Mouse (Mus musculus): ENCODE measurements around the gene Oxgr1. TPM values are rescaled to one million over a fixed set of nuclear protein-coding genes. Genes with fewer than 3 reads are reported as not detected.

The Oxgr1 gene
- not detected in 2 replicates for polyA plus RNA-seq (2014; fragmentation: Nextera tagmentation; extraction: Ambion mirVana)

DNA sequence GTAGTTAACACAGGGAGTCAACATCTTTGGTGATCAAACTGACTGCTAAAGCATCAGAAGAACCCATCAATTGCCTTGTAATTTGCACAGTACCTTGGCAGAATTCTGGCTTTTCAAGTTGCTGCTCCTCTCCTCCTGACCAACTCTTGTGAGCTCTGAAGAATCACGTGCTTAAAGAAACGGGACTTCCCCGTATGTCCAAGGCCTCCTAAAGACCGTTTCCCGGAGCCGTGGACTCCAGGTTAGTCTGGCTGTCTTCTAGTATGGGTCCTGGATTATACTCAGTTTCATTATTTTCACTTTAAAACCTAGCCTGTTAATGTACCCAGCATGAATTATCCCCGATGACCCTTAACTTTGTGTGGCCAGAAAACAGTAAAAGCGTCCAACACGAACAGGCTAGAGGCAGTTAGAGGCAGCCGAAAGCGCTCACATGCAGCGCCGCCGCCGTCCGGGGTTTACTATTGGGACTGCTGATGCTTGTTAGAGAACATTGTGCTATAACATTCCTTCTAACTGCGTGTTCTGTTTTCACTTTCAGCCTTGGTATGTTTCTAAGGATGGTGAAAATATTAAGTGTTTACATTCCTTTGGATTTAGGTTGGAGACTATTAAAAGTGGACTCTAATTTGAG is at the start of gene Oxgr1:
Gene Oxgr1, minus strand, starts transcription at position 249 of the 634 bp plus-strand sequence.
- DNase-seq (ENCODE audit: low spot score): no peak
- no peaks in the 10 kb centered on the region for H3K9me3 ChIP-seq (ENCODE audit: control insufficient read depth, low read length)
- H3K36me3 ChIP-seq (ENCODE audit: control insufficient read depth, insufficient read depth, low read length): no peaks in the 10 kb centered on the region
- no peaks in the 10 kb centered on the region for H3K27me3 ChIP-seq (ENCODE audit: control insufficient read depth, insufficient read depth, low read length)
- H3K4me2 ChIP-seq (ENCODE audit: low read depth, low read length, severe bottlenecking): no peak within 1 kb of the TSS
- H3K4me1 ChIP-seq (replicated peaks; ENCODE audit: control insufficient read depth, insufficient read depth, low read length): no peaks in the 10 kb centered on the region
- ATAC-seq (replicated peaks; ENCODE audit: low FRiP score): no peak
- H3K9ac ChIP-seq (ENCODE audit: low read length): no peak within 1 kb of the TSS
- WGBS: 94% methylated on average over 17 of the region's 17 CpGs
- no peak within 1 kb of the TSS for H3K4me3 ChIP-seq (ENCODE audit: low read depth, low read length)
- H3K27ac ChIP-seq (ENCODE audit: low read depth, low read length): no peak within 1 kb of the TSS

DNA sequence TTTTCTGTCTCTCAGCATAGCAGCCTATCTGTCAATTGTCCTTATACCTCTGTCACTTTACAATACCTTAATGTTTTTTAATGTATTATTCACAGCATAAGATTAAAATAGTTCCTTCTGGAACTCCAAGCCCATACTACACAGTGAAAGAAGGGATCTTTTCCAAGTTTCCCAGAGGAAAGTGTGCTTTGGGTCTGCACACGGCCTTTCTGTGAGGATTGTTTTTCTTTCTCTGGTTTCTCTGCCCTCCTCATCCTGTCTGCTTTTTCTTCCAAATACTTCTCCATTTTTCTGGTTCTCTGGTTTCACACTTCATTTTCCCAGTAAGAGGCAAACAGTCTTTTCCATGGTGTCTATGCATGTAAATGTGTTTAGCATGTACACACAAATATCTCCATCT is 48.2 kb upstream of the Oxgr1 start:
- Histone ChIP-seq H3K9ac (ENCODE audit: low read length) (no peak overlapping the region), H3K27ac (ENCODE audit: low read depth, low read length) (no peak overlapping the region), H3K4me3 (ENCODE audit: low read depth, low read length) (no peak overlapping the region), H3K36me3 (ENCODE audit: control insufficient read depth, insufficient read depth, low read length) (no peaks in the 10 kb centered on the region), H3K27me3 (ENCODE audit: control insufficient read depth, insufficient read depth, low read length) (no peaks in the 10 kb centered on the region), H3K4me1 (replicated peaks; ENCODE audit: control insufficient read depth, insufficient read depth, low read length) (no peaks in the 10 kb centered on the region), H3K9me3 (ENCODE audit: control insufficient read depth, low read length) (no peaks in the 10 kb centered on the region), H3K4me2 (ENCODE audit: low read depth, low read length, severe bottlenecking) (no peak overlapping the region)
- DNase-seq (ENCODE audit: low spot score) (no peak), ATAC-seq (replicated peaks; ENCODE audit: low FRiP score) (no peak)
- 68% methylated on average over 1 of the region's 1 CpGs for WGBS

GRCm38 (mm10) chr14:120089649-120090360 is 47.6 kb upstream of the Oxgr1 start:
- H3K27ac ChIP-seq (ENCODE audit: low read depth, low read length): no peak overlapping the region
- H3K9ac ChIP-seq (ENCODE audit: low read length): no peak overlapping the region
- no peaks in the 10 kb centered on the region for H3K36me3 ChIP-seq (ENCODE audit: control insufficient read depth, insufficient read depth, low read length)
- no peak overlapping the region for H3K4me3 ChIP-seq (ENCODE audit: low read depth, low read length)
- H3K9me3 ChIP-seq (ENCODE audit: control insufficient read depth, low read length): no peaks in the 10 kb centered on the region
- 73% methylated on average over 14 of the region's 14 CpGs for WGBS
- H3K4me1 ChIP-seq (replicated peaks; ENCODE audit: control insufficient read depth, insufficient read depth, low read length): no peaks in the 10 kb centered on the region
- ATAC-seq (replicated peaks; ENCODE audit: low FRiP score): no peak
- no peak overlapping the region for H3K4me2 ChIP-seq (ENCODE audit: low read depth, low read length, severe bottlenecking)
- H3K27me3 ChIP-seq (ENCODE audit: control insufficient read depth, insufficient read depth, low read length): no peaks in the 10 kb centered on the region
- no peak for DNase-seq (ENCODE audit: low spot score)

- DNase-seq (ENCODE audit: low spot score) (no peak), ATAC-seq (replicated peaks; ENCODE audit: low FRiP score) (no peak)
- no peak overlapping the region for H3K27ac ChIP-seq (ENCODE audit: low read depth, low read length)
- no peaks in the 10 kb centered on the region for H3K9me3 ChIP-seq (ENCODE audit: control insufficient read depth, low read length)
- no peaks in the 10 kb centered on the region for H3K36me3 ChIP-seq (ENCODE audit: control insufficient read depth, insufficient read depth, low read length)
- no peaks in the 10 kb centered on the region for H3K27me3 ChIP-seq (ENCODE audit: control insufficient read depth, insufficient read depth, low read length)
- no peak overlapping the region for H3K4me3 ChIP-seq (ENCODE audit: low read depth, low read length)
- no peaks in the 10 kb centered on the region for H3K4me1 ChIP-seq (replicated peaks; ENCODE audit: control insufficient read depth, insufficient read depth, low read length)
- WGBS: 78% methylated on average over 7 of the region's 7 CpGs
- H3K4me2 ChIP-seq (ENCODE audit: low read depth, low read length, severe bottlenecking): no peak overlapping the region
- H3K9ac ChIP-seq (ENCODE audit: low read length): no peak overlapping the region
These were observed 46.9 kb upstream of the Oxgr1 start for GRCm38 (mm10) chr14:120089006-120089648.

DNA sequence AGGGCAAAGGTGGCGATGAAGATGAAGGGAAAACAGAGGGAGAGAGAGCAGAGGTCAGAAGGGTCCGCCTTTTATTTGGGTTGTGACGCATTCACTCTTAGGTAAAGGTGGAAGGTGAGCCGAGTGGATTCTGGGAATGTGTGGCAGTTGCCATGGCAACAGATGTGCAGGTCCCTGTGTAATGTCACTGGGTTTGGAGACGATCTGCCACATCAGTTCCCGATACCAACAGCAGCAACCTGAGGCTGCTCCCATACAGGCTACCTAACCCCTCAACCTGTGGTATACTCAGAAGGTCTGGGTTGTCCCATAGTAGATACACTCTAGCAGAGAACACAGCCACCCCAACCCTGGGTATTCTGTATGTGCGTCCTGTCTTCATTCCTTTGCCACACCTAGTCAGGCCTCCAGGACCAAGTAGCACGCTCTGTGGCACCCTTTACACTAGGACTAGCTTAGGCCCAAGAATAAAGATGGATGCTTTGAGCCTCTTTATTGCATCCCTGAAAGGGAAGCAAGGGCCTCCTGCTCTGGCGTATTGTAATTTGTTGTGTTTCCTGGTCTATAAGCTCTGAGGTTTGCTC is 41.9 kb upstream of the Oxgr1 start:
- ATAC-seq (replicated peaks; ENCODE audit: low FRiP score) (no peak), DNase-seq (ENCODE audit: low spot score) (no peak)
- H3K4me2 ChIP-seq (ENCODE audit: low read depth, low read length, severe bottlenecking): no peak overlapping the region
- H3K27me3 ChIP-seq (ENCODE audit: control insufficient read depth, insufficient read depth, low read length): no peaks in the 10 kb centered on the region
- WGBS: 86% methylated on average over 9 of the region's 9 CpGs
- no peak overlapping the region for H3K9ac ChIP-seq (ENCODE audit: low read length)
- H3K36me3 ChIP-seq (ENCODE audit: control insufficient read depth, insufficient read depth, low read length): no peaks in the 10 kb centered on the region
- no peak overlapping the region for H3K27ac ChIP-seq (ENCODE audit: low read depth, low read length)
- H3K4me1 ChIP-seq (replicated peaks; ENCODE audit: control insufficient read depth, insufficient read depth, low read length): no peaks in the 10 kb centered on the region
- H3K9me3 ChIP-seq (ENCODE audit: control insufficient read depth, low read length): no peaks in the 10 kb centered on the region
- no peak overlapping the region for H3K4me3 ChIP-seq (ENCODE audit: low read depth, low read length)

DNA sequence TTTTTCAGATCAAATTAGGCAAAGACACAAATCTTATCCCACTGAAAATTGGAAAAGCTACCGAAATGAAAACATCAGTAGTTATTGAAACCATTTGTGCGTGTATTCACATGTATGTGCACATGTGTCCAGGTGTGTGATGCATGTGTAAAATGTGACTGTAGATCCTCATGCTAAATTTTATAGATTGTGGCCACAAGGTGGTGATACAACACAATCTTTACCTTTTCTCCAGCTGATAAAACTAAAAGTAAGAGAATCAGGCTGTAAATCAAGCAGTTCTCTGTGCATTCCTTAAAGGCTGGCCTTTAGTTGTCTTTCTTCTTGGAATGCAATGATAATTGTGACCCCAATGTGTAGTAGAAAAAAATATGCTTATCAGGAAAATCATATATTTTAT is 34.0 kb upstream of the Oxgr1 start:
- no peaks in the 10 kb centered on the region for H3K9me3 ChIP-seq (ENCODE audit: control insufficient read depth, low read length)
- 58% methylated on average over 2 of the region's 2 CpGs for WGBS
- DNase-seq (ENCODE audit: low spot score) (no peak), ATAC-seq (replicated peaks; ENCODE audit: low FRiP score) (no peak)
- no peak overlapping the region for H3K27ac ChIP-seq (ENCODE audit: low read depth, low read length)
- H3K27me3 ChIP-seq (ENCODE audit: control insufficient read depth, insufficient read depth, low read length): no peaks in the 10 kb centered on the region
- no peak overlapping the region for H3K4me3 ChIP-seq (ENCODE audit: low read depth, low read length)
- no peaks in the 10 kb centered on the region for H3K36me3 ChIP-seq (ENCODE audit: control insufficient read depth, insufficient read depth, low read length)
- H3K9ac ChIP-seq (ENCODE audit: low read length): no peak overlapping the region
- H3K4me1 ChIP-seq (replicated peaks; ENCODE audit: control insufficient read depth, insufficient read depth, low read length): no peaks in the 10 kb centered on the region
- no peak overlapping the region for H3K4me2 ChIP-seq (ENCODE audit: low read depth, low read length, severe bottlenecking)

DNA sequence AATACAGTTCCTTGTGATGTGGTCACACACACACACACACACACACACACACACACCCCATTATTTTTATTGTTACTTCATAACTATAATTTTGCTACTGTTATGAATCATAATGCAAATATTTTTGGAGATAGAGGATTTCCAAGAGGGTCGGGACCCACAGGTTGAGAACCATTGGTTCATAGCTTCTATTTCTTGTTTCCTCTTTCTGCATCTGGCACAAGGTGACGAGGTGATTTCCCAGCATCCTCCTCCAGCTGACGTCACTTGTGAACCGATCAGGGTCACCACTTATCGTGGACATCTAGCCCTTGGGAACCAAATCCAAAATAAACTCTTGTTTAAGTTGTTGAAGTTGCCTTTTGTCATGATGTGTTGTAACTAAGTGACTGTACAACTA is 33.5 kb upstream of the Oxgr1 start:
- Histone ChIP-seq H3K9ac (ENCODE audit: low read length) (no peak overlapping the region), H3K4me2 (ENCODE audit: low read depth, low read length, severe bottlenecking) (no peak overlapping the region), H3K9me3 (ENCODE audit: control insufficient read depth, low read length) (no peaks in the 10 kb centered on the region), H3K27me3 (ENCODE audit: control insufficient read depth, insufficient read depth, low read length) (no peaks in the 10 kb centered on the region), H3K36me3 (ENCODE audit: control insufficient read depth, insufficient read depth, low read length) (no peaks in the 10 kb centered on the region), H3K27ac (ENCODE audit: low read depth, low read length) (no peak overlapping the region), H3K4me3 (ENCODE audit: low read depth, low read length) (no peak overlapping the region), H3K4me1 (replicated peaks; ENCODE audit: control insufficient read depth, insufficient read depth, low read length) (no peaks in the 10 kb centered on the region)
- no peak for ATAC-seq (replicated peaks; ENCODE audit: low FRiP score)
- WGBS: 84% methylated on average over 5 of the region's 5 CpGs
- DNase-seq (ENCODE audit: low spot score): no peak

DNA sequence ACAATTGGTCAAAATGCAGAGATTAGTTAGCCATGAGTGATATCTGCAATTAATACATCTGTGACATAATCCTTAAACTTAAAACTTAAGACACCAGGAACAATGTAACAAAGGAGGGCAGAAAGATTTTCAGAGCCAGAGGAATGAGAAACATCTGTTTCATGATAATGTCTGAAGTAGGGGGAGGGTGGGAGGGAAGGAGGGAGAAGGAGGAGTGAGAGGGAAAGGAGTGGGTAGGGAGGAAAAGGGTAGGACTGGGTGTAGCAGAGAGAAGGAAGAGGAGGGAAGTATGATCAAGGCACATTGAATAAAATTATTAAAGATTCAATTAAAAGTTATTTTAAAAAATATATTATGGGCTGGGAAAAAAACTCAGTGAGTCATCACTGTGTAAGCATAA is 32.0 kb upstream of the Oxgr1 start:
- Histone ChIP-seq H3K9me3 (ENCODE audit: control insufficient read depth, low read length) (no peaks in the 10 kb centered on the region), H3K27me3 (ENCODE audit: control insufficient read depth, insufficient read depth, low read length) (no peaks in the 10 kb centered on the region), H3K4me3 (ENCODE audit: low read depth, low read length) (no peak overlapping the region), H3K36me3 (ENCODE audit: control insufficient read depth, insufficient read depth, low read length) (no peaks in the 10 kb centered on the region), H3K4me1 (replicated peaks; ENCODE audit: control insufficient read depth, insufficient read depth, low read length) (no peaks in the 10 kb centered on the region), H3K4me2 (ENCODE audit: low read depth, low read length, severe bottlenecking) (no peak overlapping the region), H3K9ac (ENCODE audit: low read length) (no peak overlapping the region), H3K27ac (ENCODE audit: low read depth, low read length) (no peak overlapping the region)
- DNase-seq (ENCODE audit: low spot score) (no peak), ATAC-seq (replicated peaks; ENCODE audit: low FRiP score) (no peak)

All from forebrain, embryonic 11.5 days (tissue).